Mouse (Mus musculus) spleen, embryonic (tissue): ENCODE data around the gene Tdg.

Source experiments
- CTCF ChIA-PET: fragments of 350-600 bp; sonication (Branson Sonifier 250); formaldehyde crosslinking; loops from one replicate; lab custom pipeline; 2022; lab: Charles Lee

Tdg gene

DNA sequence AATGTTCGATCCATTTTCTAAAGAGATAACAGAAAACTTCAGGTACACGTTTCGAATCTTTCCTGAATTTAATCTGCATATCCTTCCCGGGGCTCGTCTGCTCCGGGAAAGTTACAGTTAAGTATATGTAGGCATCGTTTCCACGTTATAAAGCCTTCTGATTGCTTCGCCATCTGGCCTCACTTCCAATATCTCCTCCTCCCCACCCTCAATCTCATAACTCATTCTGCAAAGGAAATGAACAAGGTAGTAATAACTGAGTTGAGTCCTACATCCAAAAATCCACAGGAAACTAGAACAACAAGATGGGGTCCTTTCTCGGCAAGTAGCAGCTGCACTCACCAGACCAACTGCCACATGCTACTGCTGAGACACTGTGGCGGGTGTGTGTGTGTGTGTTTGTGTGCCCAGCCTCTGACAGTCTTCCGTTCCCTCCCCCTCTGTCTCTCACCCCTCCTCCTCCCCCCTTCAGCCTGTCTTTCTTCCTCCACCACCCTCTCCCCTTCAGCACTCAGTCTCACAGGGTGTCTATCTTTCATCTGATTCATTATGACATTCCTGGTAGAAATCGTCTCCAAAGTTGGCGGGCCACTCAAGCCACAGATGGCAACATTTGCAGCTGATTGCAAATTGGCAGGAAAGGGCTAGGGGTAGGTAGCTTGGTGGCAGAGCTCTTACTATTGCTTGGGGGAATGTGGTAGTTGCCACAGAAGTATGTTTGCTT lies 32.8 kb downstream of the Tdg start:
- CTCF ChIA-PET, result interaction anchor here (0.6 kb wide), 1 partner anchor 464 kb away, joined by 3 read pairs; no protein-coding TSS in a partner anchor

DNA sequence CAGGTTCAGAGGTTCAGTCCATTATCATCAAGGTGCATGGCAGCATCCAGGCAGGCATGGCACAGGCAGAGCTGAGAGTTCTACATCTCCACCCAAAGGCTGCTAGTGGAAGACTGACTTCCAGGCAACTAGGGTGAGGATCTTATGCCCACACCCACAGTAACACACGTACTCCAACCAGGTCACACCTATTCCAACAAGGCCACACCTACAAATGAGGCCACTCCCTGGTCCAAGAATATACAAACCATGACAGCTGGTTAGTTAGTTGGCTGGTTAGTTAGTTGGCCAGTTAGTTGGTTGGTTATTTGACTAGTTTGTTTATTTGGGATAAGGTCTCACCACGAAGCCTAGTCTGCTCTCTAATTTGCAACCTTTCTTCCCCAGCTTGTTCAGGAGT lies 33.7 kb downstream of the Tdg start:
- CTCF ChIA-PET, result no interaction called here

GRCm38 (mm10) chr10:82665951-82666350 lies 36.3 kb downstream of the Tdg start:
- CTCF ChIA-PET, result no interaction called here

DNA sequence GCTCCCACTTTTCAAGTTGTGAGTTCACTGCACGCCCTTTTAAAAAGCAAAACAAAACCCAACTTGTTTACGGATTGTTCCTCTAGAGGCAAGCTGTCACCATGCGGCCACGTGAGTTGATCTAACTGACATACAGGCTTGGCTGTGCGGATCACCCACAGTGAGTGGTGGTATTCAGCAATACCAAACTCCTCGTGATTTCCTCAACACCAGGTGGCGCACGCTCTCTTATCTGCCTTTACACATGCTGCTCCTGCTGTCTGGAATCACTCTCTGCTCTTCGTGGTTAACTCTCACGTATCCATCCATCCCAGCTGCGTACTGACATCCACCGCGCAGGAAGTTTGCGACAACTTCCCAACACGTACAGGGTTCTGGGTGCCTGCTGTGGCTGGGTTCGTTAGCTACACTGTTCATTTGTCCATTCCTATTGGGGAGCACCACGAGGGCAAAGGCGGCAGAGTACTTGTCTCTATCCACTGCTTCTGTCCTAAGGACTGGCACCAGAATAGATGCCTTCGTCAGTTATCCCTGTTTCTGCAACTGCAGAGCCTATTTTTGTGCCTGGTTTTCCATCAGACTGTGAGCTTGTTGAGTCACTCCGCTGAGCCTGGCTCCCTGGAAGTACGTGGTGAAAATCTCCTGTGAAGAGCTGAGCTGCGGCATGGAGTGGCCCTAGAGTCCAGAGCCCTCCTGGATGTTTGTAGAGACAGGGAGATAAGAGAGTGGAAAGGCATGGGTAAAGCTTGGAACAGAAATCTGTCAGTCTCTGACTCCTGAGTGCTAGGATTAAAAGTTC lies 37.0 kb downstream of the Tdg start:
- CTCF ChIA-PET, result no interaction called here

GRCm38 (mm10) chr10:82670205-82670604 lies 40.6 kb downstream of the Tdg start:
- CTCF ChIA-PET, result no interaction called here

DNA sequence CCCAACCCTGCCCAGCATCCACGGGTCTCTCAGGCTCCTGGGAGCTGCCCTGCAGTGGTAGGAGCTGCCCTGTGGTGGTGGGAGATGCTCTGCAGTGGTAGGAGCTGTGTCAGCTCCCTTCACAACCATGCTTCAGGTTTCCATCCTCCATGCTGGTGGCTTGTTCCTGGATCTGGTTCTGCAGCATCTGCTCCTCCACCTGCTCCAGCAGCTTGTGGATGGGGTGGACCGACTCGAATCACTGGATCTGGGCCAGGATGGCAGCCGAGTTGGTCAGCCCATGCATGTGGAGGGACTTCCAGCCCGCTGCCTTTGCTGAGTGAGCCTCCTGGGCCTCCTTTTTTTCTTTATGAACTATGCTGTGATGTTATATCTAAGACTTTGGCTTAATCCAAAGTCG lies 47.3 kb downstream of the Tdg start:
- CTCF ChIA-PET, result interaction anchor here (0.7 kb wide), 1 partner anchor 20 kb away, joined by 3 read pairs; no protein-coding TSS in a partner anchor

DNA sequence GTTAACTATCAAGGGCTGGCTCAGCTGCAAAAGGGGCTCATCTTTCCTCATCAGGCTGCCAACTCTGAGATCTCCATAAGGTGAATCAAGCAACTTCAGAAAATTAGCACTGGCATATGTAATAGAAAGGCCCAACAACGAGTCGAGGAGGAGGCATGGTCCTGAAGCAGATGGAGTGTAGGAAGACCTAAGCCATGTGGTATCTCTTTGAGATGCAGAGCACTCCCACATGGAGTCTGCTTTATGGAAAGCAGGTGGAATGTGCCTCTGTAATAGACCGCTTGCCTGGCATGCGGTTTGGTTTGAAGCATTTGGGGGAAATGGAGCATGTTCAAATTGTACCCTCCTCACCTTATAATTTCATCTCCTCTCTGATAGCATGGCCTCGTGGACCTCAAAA lies 51.1 kb downstream of the Tdg start:
- CTCF ChIA-PET, result no interaction called here

DNA sequence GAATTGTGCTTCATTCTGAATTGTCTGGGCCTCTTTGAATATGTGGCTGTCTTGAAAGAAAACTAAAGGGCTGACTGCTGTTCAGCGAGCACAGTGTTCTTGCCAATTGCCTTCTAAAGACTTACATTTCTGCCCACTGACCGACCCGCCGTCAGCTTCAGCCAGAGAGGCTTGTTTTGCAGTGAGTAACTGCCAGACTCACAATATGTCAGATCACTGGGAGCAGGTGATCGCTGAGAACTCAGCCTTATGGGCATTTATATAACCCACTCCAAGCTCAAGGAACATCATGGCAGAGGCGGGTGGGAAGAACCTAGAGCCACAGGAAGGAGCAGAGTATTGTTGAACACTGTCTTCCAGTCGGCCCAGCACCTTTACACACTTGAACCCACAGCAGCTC lies 52.0 kb downstream of the Tdg start:
- CTCF ChIA-PET, result no interaction called here

DNA sequence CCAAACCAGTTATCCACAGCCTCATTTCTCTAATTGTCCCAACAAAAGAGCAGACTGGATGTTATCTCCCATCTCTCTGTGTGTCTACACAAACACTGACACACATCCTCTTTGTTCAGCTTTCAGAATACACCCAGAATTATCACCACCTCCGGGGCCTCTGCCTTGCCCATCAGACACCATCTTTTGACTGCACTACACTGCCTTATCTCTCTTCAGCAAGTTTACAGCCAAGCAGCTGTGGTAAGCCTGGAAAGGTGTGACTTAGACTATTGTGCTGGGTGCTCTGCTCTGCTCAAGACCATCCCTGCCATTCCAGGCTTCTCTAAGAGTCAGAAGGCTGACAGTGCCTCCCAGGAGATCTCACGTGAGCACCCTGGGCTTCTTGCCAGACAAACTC lies 55.8 kb downstream of the Tdg start:
- CTCF ChIA-PET, result no interaction called here

GRCm38 (mm10) chr10:82689681-82690211 lies 60.1 kb downstream of the Tdg start:
- CTCF ChIA-PET, result no interaction called here

DNA sequence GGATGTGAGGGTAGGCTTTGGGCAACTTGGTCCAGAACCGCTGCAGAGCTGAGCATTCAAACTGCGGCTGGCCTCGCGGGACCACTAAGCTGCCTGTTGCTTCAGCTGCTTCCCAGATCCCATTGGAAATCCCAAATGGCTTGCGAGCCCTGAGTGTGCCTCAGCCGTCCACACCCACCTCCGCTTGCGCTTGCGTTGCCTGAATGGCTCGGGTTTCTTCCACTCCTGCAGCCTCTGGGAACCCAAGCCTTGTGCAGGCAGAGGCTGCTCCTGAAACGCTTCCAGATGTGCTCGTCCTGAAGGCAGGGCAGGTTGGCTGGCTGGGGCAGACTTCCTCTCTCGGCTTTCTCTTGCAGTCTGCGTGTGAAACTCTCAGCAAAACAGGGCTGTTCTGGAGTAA lies 60.9 kb downstream of the Tdg start, which contains the start of gene Glt8d2:
Gene Glt8d2, minus strand, starts transcription at position 157 of the 400 bp plus-strand sequence.
- CTCF ChIA-PET, result no interaction called here

- CTCF ChIA-PET, result no interaction called here
Measured at GRCm38 (mm10) chr10:82695956-82696355, 66.3 kb downstream of the Tdg start, which contains the start of gene Hcfc2. TSS of gene Hcfc2 (plus strand) at chr10:82696160.

- CTCF ChIA-PET, result interaction anchor here (0.6 kb wide), 1 partner anchor 20 kb away, joined by 3 read pairs; no protein-coding TSS in a partner anchor
Measured at GRCm38 (mm10) chr10:82696453-82697079, 66.9 kb downstream of the Tdg start.

DNA sequence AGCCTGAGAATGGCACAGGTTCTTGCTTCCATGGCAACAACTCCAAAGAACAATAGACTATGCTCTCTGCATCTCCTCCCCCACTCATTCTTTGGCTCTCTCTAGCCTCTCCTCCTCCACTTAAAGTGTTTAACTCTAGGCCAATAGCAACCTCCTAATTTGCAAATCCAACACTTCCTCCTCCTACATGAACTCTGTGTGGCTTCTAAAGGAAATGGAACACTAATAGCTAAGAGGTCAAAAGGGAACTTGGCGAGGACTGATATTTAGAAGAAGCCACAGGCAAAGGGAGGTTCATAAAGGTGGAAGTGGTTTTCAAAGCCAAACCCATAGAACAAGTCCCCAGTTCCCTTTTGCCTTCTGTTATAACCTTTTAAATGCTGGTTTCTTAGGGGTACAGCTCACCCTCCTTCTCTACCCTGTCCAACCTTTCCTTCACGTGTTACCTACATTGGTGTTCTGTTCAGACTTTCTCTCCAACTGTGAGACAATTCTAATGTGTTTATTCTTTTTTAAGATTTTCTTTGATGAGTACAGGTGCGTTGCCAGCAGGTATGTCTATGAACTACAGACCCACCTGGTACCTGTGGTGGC lies 67.8 kb downstream of the Tdg start:
- CTCF ChIA-PET, result interaction anchor here (0.6 kb wide), 1 partner anchor 21 kb away, joined by 3 read pairs; no protein-coding TSS in a partner anchor

- CTCF ChIA-PET, result no interaction called here
Measured at GRCm38 (mm10) chr10:82698712-82699261, 69.2 kb downstream of the Tdg start.

DNA sequence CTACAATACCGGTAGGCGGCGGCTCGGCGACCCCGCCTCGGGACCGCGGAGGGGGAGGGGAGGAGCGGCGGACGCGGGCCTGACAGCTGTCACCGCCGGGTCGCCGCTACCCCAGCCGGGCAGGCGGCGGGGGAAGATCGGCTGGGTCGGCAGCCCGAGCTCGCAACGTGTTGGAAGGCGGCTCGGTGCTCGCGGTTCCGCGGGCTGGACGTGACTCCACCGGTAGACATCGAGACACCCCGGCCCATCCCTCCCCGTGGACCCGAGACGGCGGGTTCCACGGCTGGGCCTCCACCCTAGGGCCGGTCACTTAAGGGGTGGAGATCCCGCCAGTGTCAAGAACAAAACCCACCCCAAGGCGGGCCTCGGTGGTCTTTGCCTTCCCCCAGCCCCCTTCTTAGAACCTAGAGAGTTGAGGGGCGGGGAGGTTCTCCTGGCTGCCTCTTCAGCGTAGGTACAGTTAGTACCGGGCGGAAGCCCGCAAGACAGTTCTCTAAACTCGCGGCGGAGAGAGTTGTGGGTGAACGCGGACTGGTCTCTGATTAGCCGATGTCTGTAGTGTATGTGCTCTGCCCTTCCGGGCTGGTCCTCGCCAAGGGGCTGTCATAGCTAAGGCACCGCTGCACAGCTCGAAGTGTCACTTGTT lies 69.8 kb downstream of the Tdg start:
- CTCF ChIA-PET, result no interaction called here
